Mouse (Mus musculus) heart, embryonic 11.5 days (tissue): ENCODE results near the gene Tpgs1. TPM values are rescaled to one million over a fixed set of nuclear protein-coding genes. Genes with fewer than 3 reads are reported as not detected.

ENCODE experiments used
- ATAC-seq: fragments of 200-750 bp; cut with Nextera tagmentation; replicated peaks from 2 replicates; pipeline ENCODE4 v1.8.0; 2017; ENCODE audit warnings: moderate library complexity; ENCODE audit not compliant: insufficient number of reproducible peaks, low FRiP score, low TSS enrichment
- H3K27ac ChIP-seq: fragments of 300-500 bp; sonication (generic); 2 replicates; pipeline ENCODE4 v1.5.1; 2014; ENCODE audit warnings: mild to moderate bottlenecking, low read depth, low read length
- H3K27me3 ChIP-seq: fragments of 300-500 bp; sonication (generic); 2 replicates; pipeline ENCODE4 v1.6.1; 2014; ENCODE audit warnings: mild to moderate bottlenecking, low read length, mixed read lengths; ENCODE audit not compliant: control insufficient read depth, insufficient read depth
- H3K36me3 ChIP-seq: fragments of 300-500 bp; sonication (generic); 2 replicates; pipeline ENCODE4 v1.6.1; 2014; ENCODE audit warnings: mild to moderate bottlenecking, low read length, moderate library complexity, mixed read lengths; ENCODE audit not compliant: control insufficient read depth, insufficient read depth
- H3K4me1 ChIP-seq: fragments of 300-500 bp; sonication (generic); 2 replicates; pipeline ENCODE4 v1.6.1; 2014; ENCODE audit warnings: low read length; ENCODE audit not compliant: control insufficient read depth, insufficient read depth
- H3K4me2 ChIP-seq: fragments of 300-500 bp; sonication (generic); 2 replicates; pipeline ENCODE4 v1.6.1; 2014; ENCODE audit warnings: mild to moderate bottlenecking, moderate library complexity
- H3K4me3 ChIP-seq: fragments of 300-500 bp; sonication (generic); 2 replicates; pipeline ENCODE4 v1.5.1; 2014; ENCODE audit warnings: low read depth, low read length
- H3K9ac ChIP-seq: fragments of 300-500 bp; sonication (generic); 2 replicates; pipeline ENCODE4 v1.6.1; 2014; ENCODE audit warnings: mild to moderate bottlenecking, low read depth, low read length, moderate library complexity
- H3K9me3 ChIP-seq: fragments of 300-500 bp; sonication (generic); replicated peaks from 2 replicates; pipeline ENCODE4 v1.6.1; 2016; ENCODE audit warnings: low read length; ENCODE audit not compliant: control insufficient read depth
- WGBS: fragments of 180-500 bp; shearing (Covaris S2); extraction: QIAGEN DNeasy Blood & Tissue Kit; methylation state at CpG from one replicate; pipeline ENCODE4 v1.1.7; 2014; ENCODE audit not compliant: insufficient replicate concordance; 5-methylcytosine and 5-hydroxymethylcytosine counted together
- polyA plus RNA-seq: library from polyadenylated mRNA; unstranded; fragments of >200 nt; fragmentation: Nextera tagmentation; extraction: Ambion mirVana; gene quantifications from 2 replicates; pipeline ENCODE4 v1.2.1, GENCODE M21; 2014

Gene Tpgs1
- polyA plus RNA-seq, 1 experiment from 2014 or later: 48.6 TPM

- Histone ChIP-seq H3K27me3 (peaks cover 52% of the 10 kb centered on the region), H3K9me3 (no peaks in the 10 kb centered on the region), H3K27ac (no peak overlapping the region), H3K9ac (no peak overlapping the region), H3K36me3 (no peaks in the 10 kb centered on the region), H3K4me1 (peaks cover 11% of the 10 kb centered on the region), H3K4me2 (peak overlapping the region; percentile 99), H3K4me3 (peak overlapping the region; percentile 63)
- ATAC-seq: no peak; the same call in 1 of the 2 replicates
- WGBS: 3% methylated on average over 43 of the region's 43 CpGs
Observed at GRCm38 (mm10) chr10:79717640-79718357, 48.6 kb downstream of the Tpgs1 start.

- peaks cover 33% of the 10 kb centered on the region for H3K27me3 ChIP-seq
- H3K9ac ChIP-seq: no peak overlapping the region
- no peaks in the 10 kb centered on the region for H3K36me3 ChIP-seq
- no peak overlapping the region for H3K27ac ChIP-seq
- ATAC-seq: no peak
- no peaks in the 10 kb centered on the region for H3K9me3 ChIP-seq
- H3K4me3 ChIP-seq: no peak overlapping the region
- WGBS: 45% methylated on average over 5 of the region's 5 CpGs
- H3K4me2 ChIP-seq: no peak overlapping the region
- H3K4me1 ChIP-seq: peaks cover 11% of the 10 kb centered on the region
Observed at GRCm38 (mm10) chr10:79721089-79721488, 51.9 kb downstream of the Tpgs1 start.

GRCm38 (mm10) chr10:79723047-79723446 is 53.9 kb downstream of the Tpgs1 start:
- Histone ChIP-seq H3K27ac (no peak overlapping the region), H3K9me3 (no peaks in the 10 kb centered on the region), H3K4me2 (no peak overlapping the region), H3K27me3 (peaks cover 13% of the 10 kb centered on the region), H3K4me3 (no peak overlapping the region), H3K9ac (no peak overlapping the region), H3K36me3 (no peaks in the 10 kb centered on the region), H3K4me1 (no peaks in the 10 kb centered on the region)
- WGBS: 63% methylated on average over 6 of the region's 6 CpGs
- no peak for ATAC-seq

- Histone ChIP-seq H3K9me3 (no peaks in the 10 kb centered on the region), H3K4me2 (no peak overlapping the region), H3K4me1 (no peaks in the 10 kb centered on the region), H3K4me3 (no peak overlapping the region), H3K27ac (no peak overlapping the region), H3K27me3 (peaks cover 7% of the 10 kb centered on the region), H3K36me3 (no peaks in the 10 kb centered on the region), H3K9ac (no peak overlapping the region)
- 66% methylated on average over 7 of the region's 7 CpGs for WGBS
- ATAC-seq: no peak
Observed at GRCm38 (mm10) chr10:79723692-79724091, 54.5 kb downstream of the Tpgs1 start.

Other genes starting within 250 kb of the Tpgs1 start
- gene Vmn2r83, start 200.6 kb upstream of the Tpgs1 start, polyA plus RNA-seq: not detected in 2 replicates
- gene Plpp2, start 135.6 kb upstream of the Tpgs1 start, polyA plus RNA-seq: 14.2 and 15.6 TPM in 2 replicates
- gene Mier2, start 114.2 kb upstream of the Tpgs1 start, polyA plus RNA-seq: 26.5 and 29.3 TPM in 2 replicates
- not detected in 2 replicates for gene Theg, start 82.0 kb upstream of the Tpgs1 start, polyA plus RNA-seq
- gene C2cd4c, start 55.3 kb upstream of the Tpgs1 start, polyA plus RNA-seq: not detected in 2 replicates
- gene Shc2, start 31.5 kb upstream of the Tpgs1 start, polyA plus RNA-seq: 1.3 and 2.6 TPM in 2 replicates
- gene Odf3l2, start 23.6 kb upstream of the Tpgs1 start, polyA plus RNA-seq: not detected in 2 replicates
- 1.1 and 1.5 TPM in 2 replicates for gene Madcam1, start 4.8 kb upstream of the Tpgs1 start, polyA plus RNA-seq
- gene Cdc34, start 12.8 kb downstream of the Tpgs1 start, polyA plus RNA-seq: 159 and 164 TPM in 2 replicates
- 0.40 and 1.0 TPM in 2 replicates for gene Gzmm, start 19.7 kb downstream of the Tpgs1 start, polyA plus RNA-seq
- gene Bsg, start 35.1 kb downstream of the Tpgs1 start, polyA plus RNA-seq: 1,233 and 1,252 TPM in 2 replicates
- 0.13 and 0.14 TPM in 2 replicates for gene Hcn2, start 47.3 kb downstream of the Tpgs1 start, polyA plus RNA-seq
- 22.7 and 23.6 TPM in 2 replicates for gene Polrmt, start 77.2 kb downstream of the Tpgs1 start, polyA plus RNA-seq
- gene Fgf22, start 85.7 kb downstream of the Tpgs1 start, polyA plus RNA-seq: 0.26 TPM in 1 of 2 replicates, not detected in the other
- gene Rnf126, start 97.6 kb downstream of the Tpgs1 start, polyA plus RNA-seq: 63.1 and 69.0 TPM in 2 replicates
- 11.4 TPM in 2 replicates for gene Fstl3, start 107.9 kb downstream of the Tpgs1 start, polyA plus RNA-seq
- gene Prss57, start 121.6 kb downstream of the Tpgs1 start, polyA plus RNA-seq: not detected in 2 replicates
- 66.6 and 70.1 TPM in 2 replicates for gene Palm, start 124.2 kb downstream of the Tpgs1 start, polyA plus RNA-seq
- 0.63 and 0.89 TPM in 2 replicates for gene Misp, start 151.6 kb downstream of the Tpgs1 start, polyA plus RNA-seq
- 112 TPM in 2 replicates for gene Ptbp1, start 185.1 kb downstream of the Tpgs1 start, polyA plus RNA-seq
- gene Prtn3, start 205.1 kb downstream of the Tpgs1 start, polyA plus RNA-seq: 2.5 and 3.9 TPM in 2 replicates
- 14.1 and 14.3 TPM in 2 replicates for gene Plppr3, start 205.3 kb downstream of the Tpgs1 start, polyA plus RNA-seq
- 0.31 and 0.49 TPM in 2 replicates for gene Elane, start 216.9 kb downstream of the Tpgs1 start, polyA plus RNA-seq
- not detected in 2 replicates for gene Cfd, start 221.5 kb downstream of the Tpgs1 start, polyA plus RNA-seq
- gene Med16, start 239.6 kb downstream of the Tpgs1 start, polyA plus RNA-seq: 30.9 and 32.0 TPM in 2 replicates
- 8.1 TPM in 1 of 2 replicates, not detected in the other for gene Gm26602, start 241.5 kb downstream of the Tpgs1 start, polyA plus RNA-seq
- 0.15 and 0.31 TPM in 2 replicates for gene Kiss1r, start 247.6 kb downstream of the Tpgs1 start, polyA plus RNA-seq